Mouse (Mus musculus) MEL (cell line): Measurements from ENCODE around the gene Hist1h2af. TPM values are rescaled to one million over a fixed set of nuclear protein-coding genes. Genes with fewer than 3 reads are reported as not detected.
"Not testable (repeated sequence)": the region's sequence is repeated elsewhere in the genome, so short reads cannot be mapped to it uniquely, and the experiment has no call there.

Source experiments
- DNase-seq: peaks from one replicate; pipeline ENCODE4 v3.0.0; 2011; ENCODE audit warnings: low read depth, low spot score
- H3K27ac ChIP-seq: 2 replicates; pipeline ENCODE4 v1.5.1; 2012; ENCODE audit warnings: low read depth, mild to moderate bottlenecking, control low read depth, low read length, moderate library complexity; ENCODE audit not compliant: control insufficient read depth
- H3K27me3 ChIP-seq, 2 experiments: fragments of 150-350 bp in 1 of 2; sonication (generic) in 1 of 2; 2 replicates each; pipeline ENCODE4 v1.6.1; 2012; ENCODE audit warnings: low read length in 2 of 2, mild to moderate bottlenecking in 2 of 2, improper control_type of control experiment in 1 of 2, moderate library complexity in 1 of 2; ENCODE audit not compliant: insufficient read depth in 2 of 2, control insufficient read depth in 1 of 2
- H3K36me3 ChIP-seq, 2 experiments: 2 replicates each; pipeline ENCODE4 v1.6.1; 2012 to 2014; ENCODE audit warnings: low read length in 2 of 2, improper control_type of control experiment in 1 of 2, inconsistent platforms in 1 of 2, mild to moderate bottlenecking in 1 of 2; ENCODE audit not compliant: insufficient read depth in 2 of 2, control insufficient read depth in 1 of 2
- H3K4me1 ChIP-seq, 2 experiments: fragments of 150-350 bp in 1 of 2; sonication (generic) in 1 of 2; 2 replicates each; pipeline ENCODE4 v1.6.1; 2012; ENCODE audit warnings: low read length in 2 of 2, improper control_type of control experiment in 1 of 2, mild to moderate bottlenecking in 1 of 2; ENCODE audit not compliant: insufficient read depth in 2 of 2, control insufficient read depth in 1 of 2
- H3K4me3 ChIP-seq, 2 experiments: fragments of 150-350 bp in 1 of 2; sonication (generic) in 1 of 2; 2 replicates each; pipeline ENCODE4 v1.5.1; 2012; ENCODE audit warnings: low read depth in 2 of 2, low read length in 2 of 2, mild to moderate bottlenecking in 2 of 2, moderate library complexity in 2 of 2, control low read depth in 1 of 2, improper control_type of control experiment in 1 of 2; ENCODE audit not compliant: control insufficient read depth in 1 of 2, insufficient read depth in 1 of 2
- H3K79me2 ChIP-seq: 2 replicates; pipeline ENCODE4 v1.6.1; 2012; ENCODE audit warnings: mild to moderate bottlenecking, low read length, moderate library complexity; ENCODE audit not compliant: control insufficient read depth, poor library complexity, insufficient read depth
- H3K9ac ChIP-seq: 2 replicates; pipeline ENCODE4 v1.6.1; 2012; ENCODE audit warnings: low read depth, mild to moderate bottlenecking, control low read depth, low read length, moderate library complexity; ENCODE audit not compliant: control insufficient read depth, poor library complexity, severe bottlenecking
- H3K9me3 ChIP-seq: fragments of 150-350 bp; sonication (generic); replicated peaks from 2 replicates; pipeline ENCODE4 v1.6.1; 2012; ENCODE audit warnings: mild to moderate bottlenecking, low read length, improper control_type of control experiment, moderate library complexity; ENCODE audit not compliant: insufficient read depth
- BHLHE40 ChIP-seq: IDR thresholded peaks from 2 replicates; pipeline ENCODE4 v1.6.1; 2012; ENCODE audit warnings: low read depth, mild to moderate bottlenecking, inconsistent platforms, low read length, improper control_type of control experiment, borderline replicate concordance
- CTCF ChIP-seq, 3 experiments: IDR thresholded peaks in 2 of 3; conservative IDR thresholded peaks in 1 of 3; 2 replicates each; pipeline ENCODE4 v1.5.1; 2011 to 2012; ENCODE audit warnings: low read length in 3 of 3, low read depth in 2 of 3, mild to moderate bottlenecking in 2 of 3, improper control_type of control experiment in 1 of 3, inconsistent platforms in 1 of 3, mixed read lengths in 1 of 3, moderate library complexity in 1 of 3; ENCODE audit not compliant: control insufficient read depth in 1 of 3, insufficient read depth in 1 of 3, poor library complexity in 1 of 3, severe bottlenecking in 1 of 3
- KAT2A ChIP-seq: conservative IDR thresholded peaks from 2 replicates; pipeline ENCODE4 v1.6.1; 2012; ENCODE audit warnings: low read depth, low read length, improper control_type of control experiment, inconsistent platforms
- MAFK ChIP-seq: IDR thresholded peaks from 2 replicates; pipeline ENCODE4 v1.6.1; 2011; ENCODE audit warnings: low read depth, mild to moderate bottlenecking, low read length, improper control_type of control experiment, borderline replicate concordance
- POLR2A ChIP-seq, 2 experiments: IDR thresholded peaks; 2 replicates each; pipeline ENCODE4 v1.6.1; 2011 to 2012; ENCODE audit warnings: low read length in 2 of 2, mild to moderate bottlenecking in 2 of 2, control low read depth in 1 of 2, improper control_type of control experiment in 1 of 2, low read depth in 1 of 2, moderate library complexity in 1 of 2; ENCODE audit not compliant: control insufficient read depth in 1 of 2, insufficient read depth in 1 of 2, poor library complexity in 1 of 2
- POLR2AphosphoS5 ChIP-seq: IDR thresholded peaks from 2 replicates; pipeline ENCODE4 v1.6.1; 2012; ENCODE audit warnings: low read depth, borderline replicate concordance, mild to moderate bottlenecking, inconsistent platforms, low read length, moderate library complexity, mixed read lengths
- SIN3A ChIP-seq: IDR thresholded peaks from 2 replicates; pipeline ENCODE4 v1.6.1; 2012; ENCODE audit warnings: low read length, improper control_type of control experiment, inconsistent platforms
- TBP ChIP-seq: IDR thresholded peaks from 2 replicates; pipeline ENCODE4 v1.8.0; 2011; ENCODE audit warnings: low read depth, low read length, improper control_type of control experiment
- UBTF ChIP-seq: IDR thresholded peaks from 2 replicates; pipeline ENCODE4 v1.6.1; 2012; ENCODE audit warnings: low read depth, mild to moderate bottlenecking, inconsistent platforms, low read length, improper control_type of control experiment, moderate library complexity, borderline replicate concordance; ENCODE audit not compliant: insufficient read depth
- polyA plus RNA-seq, 2 experiments: library from polyadenylated mRNA; stranded (reverse) in 1 of 2; unstranded in 1 of 2; fragments of >175 nt in 1 of 2; fragments of >200 nt in 1 of 2; gene quantifications; 2 replicates each; pipeline versions ENCODE4 v1.2.1 to v1.2.4; 2012; ENCODE audit warnings: low replicate concordance in 2 of 2, low read depth in 1 of 2; ENCODE audit not compliant: insufficient read length in 2 of 2, insufficient read depth in 1 of 2, missing spikeins in 1 of 2
- total RNA-seq: library from RNA; depleted of rRNA; stranded (reverse); fragments of 300-350 nt; gene quantifications from 2 replicates; pipeline ENCODE4 v1.2.3, GENCODE M21; 2012

Hist1h2af gene
- total and polyA plus RNA-seq, 3 experiments: 64.3 to 939 TPM; not detected in 1

GRCm38 (mm10) chr13:23572218-23573033 lies 38.7 kb downstream of the Hist1h2af start:
- peak overlapping the region in 1 of 2 experiments; percentile 4 for H3K4me3 ChIP-seq
- peak overlapping the region; percentile 98 for H3K27ac ChIP-seq
- no peaks in the 10 kb centered on the region for H3K27me3 ChIP-seq
- no peaks in the 10 kb centered on the region; a peak in 1 of 4 replicates for H3K4me1 ChIP-seq
- DNase-seq: peak; percentile 85
- peaks cover 0 to 24% of the 10 kb centered on the region in 2 experiments; a peak in 2 of 4 replicates for H3K36me3 ChIP-seq
- H3K9ac ChIP-seq: peak overlapping the region; percentile 99
- peaks cover 6% of the 10 kb centered on the region; the same call in 1 of the 2 replicates for H3K79me2 ChIP-seq
- no peak for TF ChIP-seq KAT2A
- TF ChIP-seq TBP: no peak
- TF ChIP-seq MAFK: no peak
- no peak for TF ChIP-seq BHLHE40
- TF ChIP-seq SIN3A: no peak
- TF ChIP-seq CTCF (IDR thresholded peaks at IDR 0.05 in 2 of 3, conservative IDR thresholded peaks at IDR 0.05 in 1 of 3; ENCODE audit: control insufficient read depth in 1 of 3, insufficient read depth in 1 of 3, low read depth in 2 of 3, low read length in 3 of 3, poor library complexity in 1 of 3, severe bottlenecking in 1 of 3): no peak
- no peak for TF ChIP-seq POLR2A (IDR thresholded peaks at IDR 0.05; ENCODE audit: control insufficient read depth in 1 of 2, insufficient read depth in 1 of 2, low read depth in 1 of 2, low read length in 2 of 2, poor library complexity in 1 of 2)
- H3K9me3 ChIP-seq: no peaks in the 10 kb centered on the region

- peak overlapping the region; percentile 98 for H3K27ac ChIP-seq
- H3K9me3 ChIP-seq: not testable (repeated sequence)
- peak; percentile 71 for DNase-seq
- TF ChIP-seq TBP: peak; percentile 44; the same call in 1 of the 2 replicates
- TF ChIP-seq POLR2A (IDR thresholded peaks at IDR 0.05; ENCODE audit: control insufficient read depth in 1 of 2, insufficient read depth in 1 of 2, low read depth in 1 of 2, low read length in 2 of 2, poor library complexity in 1 of 2): peak; percentile 53 to 56; a peak in 3 of 4 replicates
- TF ChIP-seq, all 39 proteins: peak for 2; not testable (repeated sequence) for 37
- H3K4me1 ChIP-seq, H3K27me3 ChIP-seq, H3K79me2 ChIP-seq: not testable (repeated sequence)
- Histone ChIP-seq H3K36me3 (peaks cover 0 to 25% of the 10 kb centered on the region in 2 experiments; a peak in 2 of 4 replicates), H3K9ac (peak overlapping the region; percentile 99), H3K4me3 (peak overlapping the region; percentile 12 to 58)
These were observed 39.6 kb downstream of the Hist1h2af start for GRCm38 (mm10) chr13:23573034-23573897.

GRCm38 (mm10) chr13:23573898-23574524 lies 40.3 kb downstream of the Hist1h2af start, which contains the start of the genes Hist1h2bf and Hist1h2ad:
Hist1h2bf (minus strand) TSS chr13:23574196.
Hist1h2ad (plus strand) TSS chr13:23574381.
- H3K9me3 ChIP-seq, H3K79me2 ChIP-seq, H3K4me1 ChIP-seq, H3K27me3 ChIP-seq: not testable (repeated sequence)
- Histone ChIP-seq H3K4me3 (peak within 1 kb of the TSS; percentile 14 to 58), H3K36me3 (peaks cover 0 to 28% of the 10 kb centered on the region in 2 experiments; a peak in 2 of 4 replicates), H3K9ac (peak within 1 kb of the TSS; percentile 99), H3K27ac (peak within 1 kb of the TSS; percentile 98)
- 0 out of 2 replicates have a peak, but pooled peaks have one; percentile 51 for TF ChIP-seq UBTF
- TF ChIP-seq TBP: peak; percentile 98
- TF ChIP-seq POLR2A (IDR thresholded peaks at IDR 0.05; ENCODE audit: control insufficient read depth in 1 of 2, insufficient read depth in 1 of 2, low read depth in 1 of 2, low read length in 2 of 2, poor library complexity in 1 of 2): peak in 1 of 2 experiments; percentile 79; a peak in 3 of 4 replicates
- TF ChIP-seq POLR2AphosphoS5: peak; percentile 52; the same call in 1 of the 2 replicates
- DNase-seq: peak; percentile 99
